Mouse (Mus musculus) ES-Bruce4 (cell line): ENCODE data around the gene Nol10.

Source experiments
- CTCF ChIP-seq: IDR thresholded peaks from one replicate; pipeline ENCODE4 v1.8.1; 2011; ENCODE audit warnings: low read depth, low read length
- EP300 ChIP-seq: IDR thresholded peaks from 2 replicates; pipeline ENCODE4 v1.6.1; 2011; ENCODE audit warnings: low read depth, low read length; ENCODE audit not compliant: insufficient read depth
- POLR2A ChIP-seq: IDR thresholded peaks from one replicate; pipeline ENCODE4 v1.8.1; 2011; ENCODE audit warnings: low read length; ENCODE audit not compliant: insufficient read depth

DNA sequence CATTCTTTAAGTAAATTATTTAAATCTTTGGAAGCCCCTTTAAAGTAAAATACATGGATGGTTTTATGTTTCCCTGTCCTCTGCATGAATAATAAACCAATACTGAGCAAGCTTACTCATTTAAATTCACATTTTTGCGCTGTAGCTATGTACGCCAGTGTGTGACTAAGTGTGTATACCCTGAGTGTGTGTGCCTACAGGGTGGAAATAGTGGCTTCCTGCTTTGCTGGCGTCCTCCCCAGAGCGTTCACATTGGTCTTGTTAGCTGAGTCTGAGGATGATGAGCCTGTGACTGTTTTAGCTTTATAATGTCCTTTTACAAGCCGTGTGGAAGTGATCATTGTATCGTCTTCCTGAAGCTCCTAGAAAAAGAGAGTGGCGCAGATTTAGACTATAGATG is 60.1 kb downstream of the Nol10 start:
- TF ChIP-seq POLR2A (no peak), CTCF (no peak), EP300 (no peak)
